Mouse (Mus musculus): Measurements from ENCODE around the gene H2-M3.

DNA sequence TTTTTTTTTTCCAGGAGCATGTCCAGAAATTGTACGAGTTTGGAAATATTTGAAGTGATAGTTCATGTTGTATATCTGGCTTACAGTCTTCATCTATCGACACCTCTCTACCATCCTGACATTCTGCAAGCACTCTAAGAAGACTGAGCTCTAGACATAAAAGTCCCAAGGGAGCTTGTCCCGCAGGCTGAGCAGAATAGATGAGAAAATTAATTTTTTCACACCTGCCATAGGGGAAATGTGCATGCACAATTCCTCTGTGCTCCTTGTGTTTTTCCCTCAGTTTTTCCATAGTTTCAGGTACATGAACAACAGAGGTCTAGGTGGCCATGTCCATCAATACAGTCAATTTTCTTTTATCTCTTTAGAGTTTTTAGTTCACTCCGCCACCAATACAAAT, 34.2 kb downstream of the H2-M3 start, which contains the start of gene Olfr101:
- TF ChIP-seq USF1 (IDR thresholded peaks at IDR 0.05; ENCODE audit: low read depth): no peak
- no peak for TF ChIP-seq MAX (IDR thresholded peaks at IDR 0.05)
- no peak for TF ChIP-seq CTCF (IDR thresholded peaks at IDR 0.05; ENCODE audit: control insufficient read depth, insufficient read depth, insufficient read length)
- no peak for TF ChIP-seq FOSL1 (IDR thresholded peaks at IDR 0.05; ENCODE audit: insufficient read depth, low read length, poor library complexity, severe bottlenecking)
- TF ChIP-seq MYOD1 (IDR thresholded peaks at IDR 0.05; ENCODE audit: control insufficient read depth, insufficient read length, low read depth): no peak
- TF ChIP-seq MYOG (IDR thresholded peaks at IDR 0.05; ENCODE audit: control insufficient read depth, extremely low read depth, insufficient read length): no peak
